Mouse (Mus musculus): ENCODE measurements around the gene Nup93. TPM values are rescaled to one million over a fixed set of nuclear protein-coding genes. Genes with fewer than 3 reads are reported as not detected.

Nup93 gene
- total and polyA plus RNA-seq, 3 experiments: 46.0 to 99.6 (median 88.3) TPM

DNA sequence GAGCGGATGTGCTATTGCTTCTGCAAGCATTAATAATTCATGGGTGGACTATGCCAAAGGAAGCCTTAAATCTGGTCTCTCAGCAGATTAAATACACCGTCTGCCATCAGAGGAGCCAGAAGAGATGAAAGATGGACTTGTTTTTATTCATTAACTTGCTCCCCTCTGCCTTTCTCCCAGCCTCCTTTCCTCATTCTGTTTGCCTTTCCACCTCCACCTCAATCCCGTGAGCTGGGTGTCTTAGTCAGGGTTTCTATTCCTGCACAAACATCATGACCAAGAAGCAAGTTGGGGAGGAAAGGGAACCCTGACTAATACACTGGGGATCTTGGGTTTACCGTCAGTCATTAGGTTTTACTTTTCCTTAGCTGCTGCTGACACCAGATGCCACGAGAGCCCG is 44.5 kb downstream of the Nup93 start:
- no peak for DNase-seq (ENCODE audit: extremely low read depth)
- H3K79me2 ChIP-seq (replicated peaks; ENCODE audit: control insufficient read depth, extremely low read depth, insufficient read depth, poor library complexity, severe bottlenecking): no peaks in the 10 kb centered on the region; the same call in 1 of the 2 replicates
- peaks cover 0 to 47% of the 10 kb centered on the region in 2 experiments for H3K36me3 ChIP-seq (replicated peaks in 1 of 2; ENCODE audit: control insufficient read depth in 1 of 2, insufficient read depth in 1 of 2, low read length in 1 of 2)
- peaks cover 0 to 17% of the 10 kb centered on the region in 2 experiments; a peak in 2 of 4 replicates for H3K4me1 ChIP-seq (ENCODE audit: control insufficient read depth in 1 of 2, insufficient read depth in 2 of 2)
- H3K27me3 ChIP-seq (replicated peaks): no peaks in the 10 kb centered on the region
- no peak overlapping the region for H3K27ac ChIP-seq (ENCODE audit: insufficient read depth, low read depth)
- in situ Hi-C loops (cut with MboI; ENCODE audit: low pct_ligation_motif_present, low pct_unique_long_range_greater_than_20kb, low sequenced_read_pairs) (no loop called here), dilution Hi-C loops (cut with MboI; ENCODE audit: extremely low pct_ligation_motif_present, extremely low pct_unique_long_range_greater_than_20kb, low sequenced_read_pairs) (no loop called here)
- H3K9ac ChIP-seq (ENCODE audit: insufficient read depth, low read depth): no peak overlapping the region
- no peak overlapping the region for H3K4me2 ChIP-seq (ENCODE audit: insufficient read depth, low read depth, poor library complexity, severe bottlenecking)
- H3K4me3 ChIP-seq (replicated peaks in 1 of 3; ENCODE audit: low read depth in 2 of 3, low read length in 2 of 3, poor library complexity in 1 of 3): no peak overlapping the region
- H3K9me3 ChIP-seq (replicated peaks; ENCODE audit: low read length): no peaks in the 10 kb centered on the region
- no peak for TF ChIP-seq RCOR1 (conservative IDR thresholded peaks at IDR 0.05; ENCODE audit: low read depth, low read length)
- TF ChIP-seq POLR2AphosphoS2 (IDR thresholded peaks at IDR 0.05; ENCODE audit: low read depth, low read length): no peak
- no peak for TF ChIP-seq TCF12 (IDR thresholded peaks at IDR 0.05; ENCODE audit: low read depth, low read length)
- no peak for TF ChIP-seq POLR2A (IDR thresholded peaks at IDR 0.05; ENCODE audit: low read depth, low read length)
- TF ChIP-seq BHLHE40 (IDR thresholded peaks at IDR 0.05; ENCODE audit: low read depth, low read length): no peak
- TF ChIP-seq JUND (conservative IDR thresholded peaks at IDR 0.05; ENCODE audit: low read depth, low read length): no peak
- no peak for TF ChIP-seq NELFE (IDR thresholded peaks at IDR 0.05; ENCODE audit: low read depth, low read length)
- TF ChIP-seq USF1 (IDR thresholded peaks at IDR 0.05; ENCODE audit: low read depth, low read length): no peak
- no peak for TF ChIP-seq ZNF384 (IDR thresholded peaks at IDR 0.05; ENCODE audit: low read depth, low read length)
- TF ChIP-seq USF2 (conservative IDR thresholded peaks at IDR 0.05; ENCODE audit: low read depth, low read length): no peak
- no peak for TF ChIP-seq EP300 (IDR thresholded peaks at IDR 0.05; ENCODE audit: low read length)
- TF ChIP-seq ZC3H11A (IDR thresholded peaks at IDR 0.05; ENCODE audit: low read depth, low read length): no peak
- no peak for TF ChIP-seq MAZ (IDR thresholded peaks at IDR 0.05; ENCODE audit: low read depth, low read length)
- TF ChIP-seq ETS1 (conservative IDR thresholded peaks at IDR 0.05; ENCODE audit: low read depth, low read length): no peak
- no peak for TF ChIP-seq ZMIZ1 (IDR thresholded peaks at IDR 0.05; ENCODE audit: low read depth, low read length)
- TF ChIP-seq KAT2A (IDR thresholded peaks at IDR 0.05; ENCODE audit: insufficient replicate concordance, low read length): no peak
- no peak for TF ChIP-seq MYC (IDR thresholded peaks at IDR 0.05; ENCODE audit: low read depth, low read length)

DNA sequence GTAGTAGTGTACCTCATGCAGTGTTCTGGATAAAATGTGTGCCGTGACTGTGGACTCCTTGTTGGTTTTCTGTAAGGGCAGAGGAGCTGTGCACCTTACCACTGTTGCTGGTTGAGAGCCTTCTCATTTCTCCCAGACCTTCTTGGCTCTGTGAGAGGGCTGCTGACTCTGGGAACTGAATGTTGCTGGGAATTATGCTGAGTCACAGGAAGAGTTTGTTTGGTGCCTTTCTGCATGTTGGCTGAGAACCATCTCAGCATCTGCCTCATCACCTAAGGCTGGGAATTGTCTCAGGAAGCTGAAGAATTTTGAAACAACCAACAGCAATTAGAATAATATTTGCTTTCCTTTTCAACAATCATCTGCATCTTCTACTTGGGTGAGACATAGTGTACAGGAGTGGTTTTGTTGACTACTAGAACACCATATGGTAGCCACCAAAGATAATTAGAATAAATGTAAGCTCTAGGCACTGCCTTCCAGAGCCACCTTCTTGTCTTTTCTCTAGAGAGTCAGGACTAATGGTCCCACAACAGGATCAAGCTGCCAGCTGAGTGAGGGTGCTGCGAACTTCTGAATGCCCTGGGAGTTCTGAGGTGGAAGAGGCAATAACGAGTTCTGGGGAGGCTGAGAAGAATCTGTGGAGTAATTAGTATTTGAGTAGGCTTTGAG is 48.4 kb downstream of the Nup93 start:
- peaks cover 0 to 26% of the 10 kb centered on the region in 2 experiments for H3K36me3 ChIP-seq (replicated peaks in 1 of 2; ENCODE audit: control insufficient read depth in 1 of 2, insufficient read depth in 1 of 2, low read length in 1 of 2)
- no peaks in the 10 kb centered on the region for H3K27me3 ChIP-seq (replicated peaks)
- no peak overlapping the region for H3K9ac ChIP-seq (ENCODE audit: insufficient read depth, low read depth)
- H3K4me3 ChIP-seq (replicated peaks in 1 of 3; ENCODE audit: low read depth in 2 of 3, low read length in 2 of 3, poor library complexity in 1 of 3): no peak overlapping the region
- peaks cover 0 to 35% of the 10 kb centered on the region in 2 experiments; a peak in 2 of 4 replicates for H3K4me1 ChIP-seq (ENCODE audit: control insufficient read depth in 1 of 2, insufficient read depth in 2 of 2)
- TF ChIP-seq UBTF (IDR thresholded peaks at IDR 0.05; ENCODE audit: low read depth, low read length) (no peak), GABPA (IDR thresholded peaks at IDR 0.05; ENCODE audit: insufficient replicate concordance, low read depth, low read length) (no peak), JUN (IDR thresholded peaks at IDR 0.05; ENCODE audit: insufficient read depth, low read depth, low read length) (no peak), MXI1 (IDR thresholded peaks at IDR 0.05; ENCODE audit: low read depth, low read length) (no peak), MAFK (IDR thresholded peaks at IDR 0.05; ENCODE audit: insufficient replicate concordance, low read length) (no peak), IRF4 (IDR thresholded peaks at IDR 0.05; ENCODE audit: low read depth, low read length) (no peak), ZNF384 (IDR thresholded peaks at IDR 0.05; ENCODE audit: low read depth, low read length) (no peak)
- no peak overlapping the region for H3K27ac ChIP-seq (ENCODE audit: insufficient read depth, low read depth)
- in situ Hi-C loops (cut with MboI; ENCODE audit: low pct_ligation_motif_present, low pct_unique_long_range_greater_than_20kb, low sequenced_read_pairs): no loop called here
- DNase-seq (ENCODE audit: extremely low read depth): no peak
- peaks cover 3% of the 10 kb centered on the region; the same call in 1 of the 2 replicates for H3K79me2 ChIP-seq (replicated peaks; ENCODE audit: control insufficient read depth, extremely low read depth, insufficient read depth, poor library complexity, severe bottlenecking)
- dilution Hi-C loops (cut with MboI; ENCODE audit: extremely low pct_ligation_motif_present, extremely low pct_unique_long_range_greater_than_20kb, low sequenced_read_pairs): no loop called here
- no peaks in the 10 kb centered on the region for H3K9me3 ChIP-seq (replicated peaks; ENCODE audit: low read length)
- no peak overlapping the region for H3K4me2 ChIP-seq (ENCODE audit: insufficient read depth, low read depth, poor library complexity, severe bottlenecking)
